Mouse (Mus musculus): ENCODE data around the gene Slc35f6. TPM values are rescaled to one million over a fixed set of nuclear protein-coding genes. Genes with fewer than 3 reads are reported as not detected.
"Not testable (repeated sequence)": the region's sequence is repeated elsewhere in the genome, so short reads cannot be mapped to it uniquely, and the experiment has no call there.

The Slc35f6 gene
- polyA plus RNA-seq, 1 experiment, result 80.2 TPM

- Histone ChIP-seq H3K36me3 (ENCODE audit: control insufficient read depth, insufficient read depth, low read length) (no peaks in the 10 kb centered on the region), H3K27ac (ENCODE audit: insufficient read depth, low read depth, low read length) (no peak overlapping the region), H3K4me3 (ENCODE audit: low read depth, low read length) (no peak overlapping the region), H3K4me1 (ENCODE audit: control insufficient read depth, insufficient read depth, insufficient read length, low read length) (no peaks in the 10 kb centered on the region), H3K27me3 (ENCODE audit: control insufficient read depth, insufficient read depth, low read length) (no peaks in the 10 kb centered on the region)
- TF ChIP-seq CTCF (IDR thresholded peaks at IDR 0.05; ENCODE audit: extremely low read depth, insufficient read length, insufficient replicate concordance, low read depth, low read length) (peak; percentile 27; the same call in 1 of the 2 replicates), POLR2A (IDR thresholded peaks at IDR 0.05; ENCODE audit: low read depth, low read length) (no peak)
These were observed 35.4 kb downstream of the Slc35f6 start for GRCm38 (mm10) chr5:30682967-30683600.

- no peak overlapping the region for H3K4me3 ChIP-seq (ENCODE audit: low read depth, low read length)
- TF ChIP-seq CTCF (IDR thresholded peaks at IDR 0.05; ENCODE audit: extremely low read depth, insufficient read length, insufficient replicate concordance, low read depth, low read length) (peak; percentile 26; the same call in 1 of the 2 replicates), POLR2A (IDR thresholded peaks at IDR 0.05; ENCODE audit: low read depth, low read length) (no peak)
- no peaks in the 10 kb centered on the region for H3K4me1 ChIP-seq (ENCODE audit: control insufficient read depth, insufficient read depth, insufficient read length, low read length)
- no peak overlapping the region for H3K27ac ChIP-seq (ENCODE audit: insufficient read depth, low read depth, low read length)
- whole genome bisulfite sequencing, result 74% methylated on average over 3 of the region's 3 CpGs
- H3K36me3 ChIP-seq (ENCODE audit: control insufficient read depth, insufficient read depth, low read length), result no peaks in the 10 kb centered on the region
- H3K27me3 ChIP-seq (ENCODE audit: control insufficient read depth, insufficient read depth, low read length), result no peaks in the 10 kb centered on the region
These were observed 36.3 kb downstream of the Slc35f6 start for GRCm38 (mm10) chr5:30683993-30684392.

- H3K36me3 ChIP-seq (ENCODE audit: control insufficient read depth, insufficient read depth, low read length), result no peaks in the 10 kb centered on the region
- no peak overlapping the region for H3K27ac ChIP-seq (ENCODE audit: insufficient read depth, low read depth, low read length)
- H3K27me3 ChIP-seq (ENCODE audit: control insufficient read depth, insufficient read depth, low read length), result no peaks in the 10 kb centered on the region
- H3K4me3 ChIP-seq (ENCODE audit: low read depth, low read length), result no peak overlapping the region
- 54% methylated on average over 3 of the region's 3 CpGs for WGBS
- no peaks in the 10 kb centered on the region for H3K4me1 ChIP-seq (ENCODE audit: control insufficient read depth, insufficient read depth, insufficient read length, low read length)
- TF ChIP-seq POLR2A (IDR thresholded peaks at IDR 0.05; ENCODE audit: low read depth, low read length) (no peak), CTCF (IDR thresholded peaks at IDR 0.05; ENCODE audit: extremely low read depth, insufficient read length, insufficient replicate concordance, low read depth, low read length) (peak; percentile 32; the same call in 1 of the 2 replicates)
These were observed 39.0 kb downstream of the Slc35f6 start for GRCm38 (mm10) chr5:30686781-30687180.

GRCm38 (mm10) chr5:30700361-30701000 is 52.7 kb downstream of the Slc35f6 start:
- Histone ChIP-seq H3K27ac (ENCODE audit: insufficient read depth, low read depth, low read length) (no peak overlapping the region), H3K4me1 (ENCODE audit: control insufficient read depth, insufficient read depth, insufficient read length, low read length) (no peaks in the 10 kb centered on the region), H3K27me3 (ENCODE audit: control insufficient read depth, insufficient read depth, low read length) (peaks cover 3% of the 10 kb centered on the region; the same call in 1 of the 2 replicates), H3K4me3 (ENCODE audit: low read depth, low read length) (no peak overlapping the region), H3K36me3 (ENCODE audit: control insufficient read depth, insufficient read depth, low read length) (no peaks in the 10 kb centered on the region)
- TF ChIP-seq CTCF (IDR thresholded peaks at IDR 0.05; ENCODE audit: extremely low read depth, insufficient read length, insufficient replicate concordance, low read depth, low read length) (no peak), POLR2A (IDR thresholded peaks at IDR 0.05; ENCODE audit: low read depth, low read length) (no peak)
- 68% methylated on average over 8 of the region's 8 CpGs for WGBS

- WGBS, result 52% methylated on average over 4 of the region's 4 CpGs
- not testable (repeated sequence) for H3K36me3 ChIP-seq (ENCODE audit: control insufficient read depth, insufficient read depth, low read length); H3K27me3 ChIP-seq (ENCODE audit: control insufficient read depth, insufficient read depth, low read length); H3K4me3 ChIP-seq (ENCODE audit: low read depth, low read length); H3K27ac ChIP-seq (ENCODE audit: insufficient read depth, low read depth, low read length); H3K4me1 ChIP-seq (ENCODE audit: control insufficient read depth, insufficient read depth, insufficient read length, low read length)
These were observed 53.6 kb downstream of the Slc35f6 start for GRCm38 (mm10) chr5:30701373-30701772.

- Histone ChIP-seq H3K27ac (ENCODE audit: insufficient read depth, low read depth, low read length) (no peak overlapping the region), H3K4me1 (ENCODE audit: control insufficient read depth, insufficient read depth, insufficient read length, low read length) (no peaks in the 10 kb centered on the region), H3K36me3 (ENCODE audit: control insufficient read depth, insufficient read depth, low read length) (no peaks in the 10 kb centered on the region), H3K4me3 (ENCODE audit: low read depth, low read length) (no peak overlapping the region), H3K27me3 (ENCODE audit: control insufficient read depth, insufficient read depth, low read length) (peaks cover 3% of the 10 kb centered on the region; the same call in 1 of the 2 replicates)
- 51% methylated on average over 3 of the region's 3 CpGs for WGBS
- TF ChIP-seq POLR2A (IDR thresholded peaks at IDR 0.05; ENCODE audit: low read depth, low read length) (no peak), CTCF (IDR thresholded peaks at IDR 0.05; ENCODE audit: extremely low read depth, insufficient read length, insufficient replicate concordance, low read depth, low read length) (no peak)
These were observed 54.1 kb downstream of the Slc35f6 start for GRCm38 (mm10) chr5:30701866-30702265.

Other genes with a start within 250 kb of the Slc35f6 start
- gene Otof, start 186.0 kb upstream of the Slc35f6 start, polyA plus RNA-seq (2012; rRNA removed), result 0.06 and 0.08 TPM in 2 replicates
- not detected in 2 replicates for gene 1700001C02Rik, start 181.9 kb upstream of the Slc35f6 start, polyA plus RNA-seq (2012; rRNA removed)
- gene Cib4, start 102.1 kb upstream of the Slc35f6 start, polyA plus RNA-seq (2012; rRNA removed), result not detected in 2 replicates
- gene Kcnk3, start 59.8 kb upstream of the Slc35f6 start, polyA plus RNA-seq (2012; rRNA removed), result 13.1 and 15.9 TPM in 2 replicates
- 17.8 and 33.0 TPM in 2 replicates for gene Cenpa, start 18.8 kb downstream of the Slc35f6 start, polyA plus RNA-seq (2012; rRNA removed)
- 0.66 and 1.6 TPM in 2 replicates for gene Dpysl5, start 63.6 kb downstream of the Slc35f6 start, polyA plus RNA-seq (2012; rRNA removed)
- 26.2 and 28.7 TPM in 2 replicates for gene Mapre3, start 166.7 kb downstream of the Slc35f6 start, polyA plus RNA-seq (2012; rRNA removed)
- gene Tmem214, start 220.1 kb downstream of the Slc35f6 start, polyA plus RNA-seq (2012; rRNA removed), result 77.1 and 115 TPM in 2 replicates
- gene Agbl5, start 240.8 kb downstream of the Slc35f6 start, polyA plus RNA-seq (2012; rRNA removed), result 4.1 and 10.2 TPM in 2 replicates

Measured in small intestine, adult 2 months (tissue).